Mouse (Mus musculus) cerebellum, postnatal 25 days (tissue): Measurements from ENCODE around the gene Tnn.
A peak's percentile ranks its signal among the peaks of the same experiment; 100 is the strongest.

Experiments used
- DNase-seq, 2 experiments: peaks; one replicate each; pipeline ENCODE4 v3.0.0; 2021; ENCODE audit warnings: mixed read lengths in 2 of 2

Tnn gene

GRCm38 (mm10) chr1:160043271-160043975, 110.0 kb downstream of the Tnn start:
- no peak for DNase-seq

- no peak for DNase-seq
These were observed 111.0 kb downstream of the Tnn start for GRCm38 (mm10) chr1:160042351-160042750.

DNA sequence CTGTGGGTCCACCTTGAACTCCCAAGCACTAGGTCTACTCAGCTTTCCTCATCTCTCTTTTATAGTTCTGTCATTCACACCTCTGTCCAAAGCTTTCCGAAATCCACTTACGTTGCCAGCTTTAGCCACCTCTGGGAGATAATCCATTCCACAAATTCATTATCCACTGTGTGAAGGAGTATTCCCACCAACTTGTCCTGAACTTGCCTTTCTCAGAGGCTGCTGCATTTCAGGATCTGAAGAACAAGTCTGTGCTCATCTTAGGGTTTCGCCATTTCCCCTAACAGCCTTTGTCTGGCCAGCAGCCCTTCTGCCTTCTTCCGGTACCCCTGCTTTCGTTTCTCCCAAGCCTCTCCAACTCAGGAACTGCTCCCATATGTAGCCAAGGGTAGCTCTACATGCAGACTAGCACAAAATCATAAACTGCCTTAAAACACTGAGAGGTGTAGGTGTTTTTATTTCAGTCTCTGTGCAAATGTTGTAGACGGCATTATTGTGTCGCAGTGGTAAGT, 112.1 kb downstream of the Tnn start:
- DNase-seq: no peak

DNA sequence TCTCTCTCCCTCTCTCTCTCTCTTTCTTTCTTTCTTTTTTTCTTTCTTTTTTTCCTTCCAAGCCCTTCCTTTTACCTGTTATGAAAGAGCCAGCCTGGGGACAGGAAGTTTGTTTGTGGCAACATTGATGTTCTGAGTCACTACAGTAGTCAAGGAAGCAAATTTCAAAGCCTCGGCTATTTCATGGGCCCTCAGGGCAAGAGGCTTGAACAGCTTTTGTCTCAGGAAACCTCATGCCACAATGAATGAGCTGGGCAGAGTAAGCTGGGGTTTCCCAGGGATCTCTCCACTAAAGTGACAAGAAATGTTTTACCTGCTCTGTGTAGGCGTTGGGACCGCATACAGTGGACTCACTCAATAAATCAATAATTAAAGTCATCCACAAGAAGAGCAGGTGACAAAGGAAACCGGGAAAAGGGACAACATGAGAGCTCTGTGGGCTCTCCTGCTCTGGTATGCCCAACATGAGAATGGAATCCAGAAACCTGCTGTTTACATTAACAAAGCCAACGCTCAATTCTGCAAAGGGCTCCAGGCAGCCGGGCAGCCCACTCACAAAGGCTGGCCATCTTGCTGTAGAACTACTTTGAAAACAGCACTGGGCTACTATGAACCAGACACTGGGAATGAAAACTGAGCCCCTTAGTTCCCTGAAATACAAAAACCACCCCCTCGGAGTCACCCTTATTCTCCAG, 113.3 kb downstream of the Tnn start:
- DNase-seq: peak; percentile 33 to 36

DNA sequence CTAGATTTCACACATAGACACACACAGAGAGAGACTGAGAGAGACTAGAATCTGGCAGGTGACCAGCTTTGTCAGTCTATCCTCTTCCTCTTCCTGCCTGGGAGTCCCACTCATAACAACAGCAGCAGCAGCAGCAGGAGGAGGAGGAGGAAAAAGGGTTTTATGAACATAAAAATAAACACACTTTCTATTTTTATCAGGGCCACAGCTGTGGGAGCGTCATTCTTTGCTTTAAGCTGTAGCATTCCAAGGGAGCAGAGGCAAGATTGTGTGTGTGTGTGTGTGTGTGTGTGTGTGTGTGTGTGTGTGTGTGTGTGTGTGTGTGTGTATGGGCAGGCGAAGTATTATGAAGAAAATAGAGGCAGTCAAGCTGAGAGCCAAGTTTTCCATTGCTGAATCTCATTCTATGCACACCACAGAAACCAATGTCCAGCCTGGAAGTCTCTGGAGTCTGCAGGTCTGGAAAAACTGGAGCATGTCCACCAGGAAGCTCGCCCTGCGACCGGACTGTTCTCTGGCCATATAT, 116.3 kb downstream of the Tnn start:
- no peak for DNase-seq

- DNase-seq: no peak
These were observed 117.8 kb downstream of the Tnn start for GRCm38 (mm10) chr1:160035561-160035960.
